Mouse (Mus musculus): ENCODE measurements around the gene Ptger1. TPM values are rescaled to one million over a fixed set of nuclear protein-coding genes. Genes with fewer than 3 reads are reported as not detected.

Gene Ptger1
- total and polyA plus RNA-seq, 3 experiments, result 3.3 to 7.6 TPM; not detected in 1

DNA sequence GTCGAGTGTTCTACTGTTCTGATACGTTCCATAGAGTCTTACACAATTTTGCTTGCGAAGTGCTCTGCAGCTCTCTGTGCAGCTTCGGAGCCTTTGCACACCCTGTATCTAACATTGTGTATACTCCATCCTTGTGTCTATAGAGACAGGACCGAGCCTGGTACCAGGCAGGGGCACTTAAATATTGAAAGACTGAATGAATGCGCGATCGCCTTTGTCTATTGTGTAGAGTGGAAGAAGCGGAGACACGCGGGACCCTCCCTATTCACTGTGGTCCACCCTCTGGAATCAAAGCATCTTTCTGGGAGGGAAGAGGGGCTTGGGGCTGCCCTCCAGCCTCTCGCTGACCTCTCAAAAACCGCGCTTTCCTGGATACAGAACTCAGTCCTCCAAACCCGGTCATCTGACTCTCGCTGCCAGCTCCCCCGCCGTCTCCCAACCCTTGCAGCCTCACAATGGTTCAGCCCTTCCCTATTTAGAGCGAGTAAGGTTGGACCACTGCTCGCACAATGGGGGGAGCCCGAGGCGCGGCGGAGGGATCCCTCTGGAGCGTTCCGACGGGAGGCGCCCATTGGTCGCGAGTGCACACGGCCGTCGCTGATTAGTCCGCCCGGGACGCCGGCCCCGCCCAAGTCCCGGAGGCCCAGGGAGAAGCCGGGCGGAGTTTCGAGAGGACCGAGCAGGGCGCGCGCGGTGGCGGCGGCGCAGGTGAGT lies 14.3 kb upstream of the Ptger1 start, which contains the start of gene Gipc1:
Gene Gipc1 (plus strand): TSS at position 648 of the 714 bp plus-strand sequence.
- in situ Hi-C loops (cut with MboI; ENCODE audit: low pct_ligation_motif_present, low pct_unique_long_range_greater_than_20kb, low sequenced_read_pairs) (no loop called here), dilution Hi-C loops (cut with MboI; ENCODE audit: extremely low pct_ligation_motif_present, extremely low pct_unique_long_range_greater_than_20kb, low sequenced_read_pairs) (no loop called here)
- Histone ChIP-seq H3K4me2 (ENCODE audit: insufficient read depth, low read depth, poor library complexity, severe bottlenecking) (peak within 1 kb of the TSS; percentile 92), H3K9me3 (replicated peaks; ENCODE audit: low read length) (peaks cover 33% of the 10 kb centered on the region), H3K36me3 (replicated peaks in 1 of 2; ENCODE audit: control insufficient read depth in 1 of 2, insufficient read depth in 1 of 2, low read length in 1 of 2) (peaks cover 0 to 9% of the 10 kb centered on the region in 2 experiments), H3K4me1 (ENCODE audit: control insufficient read depth in 1 of 2, insufficient read depth in 2 of 2) (peaks cover 2 to 33% of the 10 kb centered on the region in 2 experiments; a peak in 3 of 4 replicates), H3K79me2 (replicated peaks; ENCODE audit: control insufficient read depth, extremely low read depth, insufficient read depth, poor library complexity, severe bottlenecking) (no peaks in the 10 kb centered on the region), H3K27ac (ENCODE audit: insufficient read depth, low read depth) (no peak within 1 kb of the TSS), H3K4me3 (replicated peaks in 1 of 3; ENCODE audit: low read depth in 2 of 3, low read length in 2 of 3, poor library complexity in 1 of 3) (peak within 1 kb of the TSS; percentile 73 to 97 (median 84)), H3K27me3 (replicated peaks) (peaks cover 4% of the 10 kb centered on the region), H3K9ac (ENCODE audit: insufficient read depth, low read depth) (peak within 1 kb of the TSS; percentile 91)
- DNase-seq (ENCODE audit: extremely low read depth), result peak; percentile 96
- peak; percentile 88 for TF ChIP-seq CHD2 (IDR thresholded peaks at IDR 0.05; ENCODE audit: low read length)
- peak; percentile 56 for TF ChIP-seq TCF12 (IDR thresholded peaks at IDR 0.05; ENCODE audit: low read depth, low read length)
- no peak for TF ChIP-seq UBTF (IDR thresholded peaks at IDR 0.05; ENCODE audit: low read depth, low read length)
- peak; percentile 17; the same call in 1 of the 2 replicates for TF ChIP-seq SIN3A (IDR thresholded peaks at IDR 0.05; ENCODE audit: low read length)
- TF ChIP-seq SMC3 (IDR thresholded peaks at IDR 0.05; ENCODE audit: low read depth, low read length), result no peak
- peak; percentile 44; the same call in 1 of the 2 replicates for TF ChIP-seq IRF4 (IDR thresholded peaks at IDR 0.05; ENCODE audit: low read depth, low read length)
- no peak for TF ChIP-seq RCOR1 (conservative IDR thresholded peaks at IDR 0.05; ENCODE audit: low read depth, low read length)
- TF ChIP-seq EP300 (IDR thresholded peaks at IDR 0.05; ENCODE audit: low read length), result no peak
- TF ChIP-seq CHD1 (IDR thresholded peaks at IDR 0.05; ENCODE audit: low read depth, low read length), result peak; percentile 99
- peak; percentile 64 for TF ChIP-seq NRF1 (IDR thresholded peaks at IDR 0.05; ENCODE audit: low read depth, low read length)
- TF ChIP-seq USF2 (conservative IDR thresholded peaks at IDR 0.05; ENCODE audit: low read depth, low read length), result no peak
- TF ChIP-seq E2F4 (IDR thresholded peaks at IDR 0.05; ENCODE audit: insufficient replicate concordance, low read depth, low read length), result no peak
- TF ChIP-seq TBP (conservative IDR thresholded peaks at IDR 0.05; ENCODE audit: low read depth, low read length), result 0 out of 2 replicates have a peak, but pooled peaks have one; percentile 51
- TF ChIP-seq ZNF384 (IDR thresholded peaks at IDR 0.05; ENCODE audit: low read depth, low read length), result no peak
- TF ChIP-seq NELFE (IDR thresholded peaks at IDR 0.05; ENCODE audit: low read depth, low read length), result peak; percentile 55
- peak; percentile 80 for TF ChIP-seq POLR2A (IDR thresholded peaks at IDR 0.05; ENCODE audit: low read depth, low read length)
- TF ChIP-seq ELF1 (IDR thresholded peaks at IDR 0.05; ENCODE audit: low read depth, low read length), result peak; percentile 68
- peak; percentile 49 for TF ChIP-seq USF1 (IDR thresholded peaks at IDR 0.05; ENCODE audit: low read depth, low read length)
- TF ChIP-seq POLR2AphosphoS2 (IDR thresholded peaks at IDR 0.05; ENCODE audit: low read depth, low read length), result no peak
- peak; percentile 82; the same call in 1 of the 2 replicates for TF ChIP-seq KAT2A (IDR thresholded peaks at IDR 0.05; ENCODE audit: insufficient replicate concordance, low read length)
- TF ChIP-seq GABPA (IDR thresholded peaks at IDR 0.05; ENCODE audit: insufficient replicate concordance, low read depth, low read length), result no peak
- TF ChIP-seq RAD21 (IDR thresholded peaks at IDR 0.05; ENCODE audit: low read depth, low read length), result no peak
- no peak for TF ChIP-seq ETS1 (conservative IDR thresholded peaks at IDR 0.05; ENCODE audit: low read depth, low read length)
- TF ChIP-seq HCFC1 (IDR thresholded peaks at IDR 0.05; ENCODE audit: low read depth, low read length), result peak; percentile 66
- TF ChIP-seq MXI1 (IDR thresholded peaks at IDR 0.05; ENCODE audit: low read depth, low read length), result no peak
- no peak for TF ChIP-seq MEF2A (IDR thresholded peaks at IDR 0.05; ENCODE audit: borderline replicate concordance, low read depth, low read length)
- TF ChIP-seq ZC3H11A (IDR thresholded peaks at IDR 0.05; ENCODE audit: low read depth, low read length), result no peak
- TF ChIP-seq ZMIZ1 (IDR thresholded peaks at IDR 0.05; ENCODE audit: low read depth, low read length), result peak; percentile 62; the same call in 1 of the 2 replicates
- TF ChIP-seq MAZ (IDR thresholded peaks at IDR 0.05; ENCODE audit: low read depth, low read length), result peak; percentile 81; the same call in 1 of the 2 replicates
- no peak for TF ChIP-seq ZKSCAN1 (IDR thresholded peaks at IDR 0.05; ENCODE audit: borderline replicate concordance, low read depth, low read length)
- no peak for TF ChIP-seq CTCF (conservative IDR thresholded peaks at IDR 0.05 in 1 of 2, IDR thresholded peaks at IDR 0.05 in 1 of 2; ENCODE audit: low read depth in 2 of 2, low read length in 2 of 2)
- no peak for TF ChIP-seq PAX5 (IDR thresholded peaks at IDR 0.05; ENCODE audit: low read length)
- TF ChIP-seq BHLHE40 (IDR thresholded peaks at IDR 0.05; ENCODE audit: low read depth, low read length), result no peak
- no peak for TF ChIP-seq JUN (IDR thresholded peaks at IDR 0.05; ENCODE audit: insufficient read depth, low read depth, low read length)
- TF ChIP-seq JUND (conservative IDR thresholded peaks at IDR 0.05; ENCODE audit: low read depth, low read length), result no peak
- TF ChIP-seq MAX (IDR thresholded peaks at IDR 0.05; ENCODE audit: low read length), result no peak
- TF ChIP-seq MAFK (IDR thresholded peaks at IDR 0.05; ENCODE audit: insufficient replicate concordance, low read length), result no peak
- TF ChIP-seq MYC (IDR thresholded peaks at IDR 0.05; ENCODE audit: low read depth, low read length), result no peak

Data from CH12.LX (cell line).